Mouse (Mus musculus) c-Kit-negative CD71-positive TER-119-positive erythroid progenitor cells, embryonic 14.5 days (primary cell): Measurements from ENCODE around the gene Eml3.
"Not testable (repeated sequence)": the region's sequence is repeated elsewhere in the genome, so short reads cannot be mapped to it uniquely, and the experiment has no call there.

ENCODE experiments used
- DNase-seq: peaks from one replicate; pipeline ENCODE4 v3.0.0-alpha.2; 2013; ENCODE audit warnings: low read depth, low spot score

Eml3 gene

GRCm38 (mm10) chr19:8950190-8950589, 20.8 kb downstream of the Eml3 start:
- no peak for DNase-seq

GRCm38 (mm10) chr19:8952241-8952640, 22.9 kb downstream of the Eml3 start:
- DNase-seq, result no peak

GRCm38 (mm10) chr19:8953135-8954039, 24.0 kb downstream of the Eml3 start, which contains the start of gene Tut1:
Tut1 (plus strand) TSS chr19:8953847.
- DNase-seq, result peak; percentile 83

- no peak for DNase-seq
Measured at GRCm38 (mm10) chr19:8954171-8954570, 24.8 kb downstream of the Eml3 start.

GRCm38 (mm10) chr19:8962256-8962655, 32.9 kb downstream of the Eml3 start:
- no peak for DNase-seq

GRCm38 (mm10) chr19:8965075-8965474, 35.7 kb downstream of the Eml3 start:
- no peak for DNase-seq

GRCm38 (mm10) chr19:8965771-8966170, 36.4 kb downstream of the Eml3 start:
- no peak for DNase-seq

GRCm38 (mm10) chr19:8966198-8966589, 36.8 kb downstream of the Eml3 start:
- DNase-seq, result no peak

GRCm38 (mm10) chr19:8966590-8967372, 37.4 kb downstream of the Eml3 start, which contains the start of gene Eef1g:
Eef1g (plus strand) TSS chr19:8967041.
- peak; percentile 98 for DNase-seq

- DNase-seq, result no peak
Measured at GRCm38 (mm10) chr19:8967373-8967743, 38.0 kb downstream of the Eml3 start.

- DNase-seq, result no peak
Measured at GRCm38 (mm10) chr19:8967893-8968292, 38.5 kb downstream of the Eml3 start.

- DNase-seq, result not testable (repeated sequence)
Measured at GRCm38 (mm10) chr19:8972491-8972890, 43.1 kb downstream of the Eml3 start.

- no peak for DNase-seq
Measured at GRCm38 (mm10) chr19:8974638-8975037, 45.3 kb downstream of the Eml3 start.

GRCm38 (mm10) chr19:8975491-8975890, 46.1 kb downstream of the Eml3 start:
- DNase-seq, result no peak

GRCm38 (mm10) chr19:8976535-8976934, 47.2 kb downstream of the Eml3 start:
- no peak for DNase-seq

- no peak for DNase-seq
Measured at GRCm38 (mm10) chr19:8980771-8981170, 51.4 kb downstream of the Eml3 start.

- DNase-seq, result no peak
Measured at GRCm38 (mm10) chr19:8981450-8982168, 52.3 kb downstream of the Eml3 start.

- no peak for DNase-seq
Measured at GRCm38 (mm10) chr19:8982303-8983149, 53.2 kb downstream of the Eml3 start.

GRCm38 (mm10) chr19:8983150-8983650, 53.8 kb downstream of the Eml3 start:
- no peak for DNase-seq

GRCm38 (mm10) chr19:8984255-8984868, 55.0 kb downstream of the Eml3 start:
- no peak for DNase-seq
